Mouse (Mus musculus) heart, embryonic 16.5 days (tissue): ENCODE measurements around the gene Rpl37. TPM values are rescaled to one million over a fixed set of nuclear protein-coding genes. Genes with fewer than 3 reads are reported as not detected.

ENCODE experiments used
- ATAC-seq: fragments of 200-750 bp; cut with Nextera tagmentation; replicated peaks from 2 replicates; pipeline ENCODE4 v1.8.0; 2017; ENCODE audit warnings: moderate number of reproducible peaks; ENCODE audit not compliant: insufficient read depth, low FRiP score; ENCODE audit errors: extremely low read depth
- H3K27ac ChIP-seq: fragments of 300-500 bp; sonication (generic); 2 replicates; pipeline ENCODE4 v1.5.1; 2014; ENCODE audit warnings: mild to moderate bottlenecking, low read length, control low read depth, moderate library complexity
- H3K27me3 ChIP-seq: fragments of 300-500 bp; sonication (generic); 2 replicates; pipeline ENCODE4 v1.6.1; 2014; ENCODE audit warnings: low read length, mixed read lengths; ENCODE audit not compliant: control insufficient read depth, insufficient read depth
- H3K36me3 ChIP-seq: fragments of 300-500 bp; sonication (generic); 2 replicates; pipeline ENCODE4 v1.6.1; 2014; ENCODE audit not compliant: control insufficient read depth, insufficient read depth
- H3K4me1 ChIP-seq: fragments of 300-500 bp; sonication (generic); 2 replicates; pipeline ENCODE4 v1.6.1; 2014; ENCODE audit warnings: low read length, mixed read lengths; ENCODE audit not compliant: control insufficient read depth, insufficient read depth
- H3K4me2 ChIP-seq: fragments of 300-500 bp; sonication (generic); 2 replicates; pipeline ENCODE4 v1.6.1; 2014; ENCODE audit warnings: low read depth, mild to moderate bottlenecking, control low read depth, low read length
- H3K4me3 ChIP-seq: fragments of 300-500 bp; sonication (generic); 2 replicates; pipeline ENCODE4 v1.5.1; 2014; ENCODE audit warnings: mild to moderate bottlenecking, control low read depth, low read length
- H3K9ac ChIP-seq: fragments of 300-500 bp; sonication (generic); 2 replicates; pipeline ENCODE4 v1.6.1; 2014; ENCODE audit warnings: low read length, control low read depth
- H3K9me3 ChIP-seq: fragments of 300-500 bp; sonication (generic); replicated peaks from 2 replicates; pipeline ENCODE4 v1.6.1; 2016; ENCODE audit warnings: low read length; ENCODE audit not compliant: control insufficient read depth
- WGBS: fragments of 180-500 bp; shearing (Covaris S2); extraction: QIAGEN DNeasy Blood & Tissue Kit; methylation state at CpG from one replicate; pipeline ENCODE4 v1.1.7; 2014; 5-methylcytosine and 5-hydroxymethylcytosine counted together
- polyA plus RNA-seq: library from polyadenylated mRNA; unstranded; fragments of >200 nt; fragmentation: Nextera tagmentation; extraction: Ambion mirVana; gene quantifications from 2 replicates; pipeline ENCODE4 v1.2.1, GENCODE M21; 2015

Gene Rpl37
- polyA plus RNA-seq, 1 experiment from 2014 or later, result 249 TPM

DNA sequence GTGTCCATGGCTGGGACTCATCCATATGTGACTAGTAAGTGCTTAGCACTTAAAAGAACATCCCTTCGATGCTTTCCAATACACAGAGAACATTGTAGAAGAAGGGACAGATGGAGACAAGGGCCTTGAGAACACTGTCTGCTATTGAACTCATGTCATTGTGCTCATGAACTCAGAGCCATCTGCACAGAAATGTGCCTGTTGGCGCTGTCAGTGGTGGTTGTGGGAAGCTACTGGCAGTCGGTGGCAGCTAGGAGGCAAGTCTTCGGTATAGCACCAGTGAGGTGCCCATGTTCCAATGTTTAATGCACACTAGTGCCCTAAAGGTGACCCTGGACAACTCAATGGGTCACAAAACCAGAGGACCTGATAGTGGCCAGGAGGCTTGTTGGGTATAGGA lies 14.1 kb upstream of the Rpl37 start:
- Histone ChIP-seq H3K9me3 (no peaks in the 10 kb centered on the region), H3K9ac (no peak overlapping the region), H3K4me1 (no peaks in the 10 kb centered on the region), H3K4me2 (no peak overlapping the region), H3K27ac (no peak overlapping the region), H3K36me3 (peaks cover 2% of the 10 kb centered on the region), H3K4me3 (no peak overlapping the region), H3K27me3 (no peaks in the 10 kb centered on the region)
- 92% methylated on average over 4 of the region's 4 CpGs for WGBS
- ATAC-seq, result no peak

DNA sequence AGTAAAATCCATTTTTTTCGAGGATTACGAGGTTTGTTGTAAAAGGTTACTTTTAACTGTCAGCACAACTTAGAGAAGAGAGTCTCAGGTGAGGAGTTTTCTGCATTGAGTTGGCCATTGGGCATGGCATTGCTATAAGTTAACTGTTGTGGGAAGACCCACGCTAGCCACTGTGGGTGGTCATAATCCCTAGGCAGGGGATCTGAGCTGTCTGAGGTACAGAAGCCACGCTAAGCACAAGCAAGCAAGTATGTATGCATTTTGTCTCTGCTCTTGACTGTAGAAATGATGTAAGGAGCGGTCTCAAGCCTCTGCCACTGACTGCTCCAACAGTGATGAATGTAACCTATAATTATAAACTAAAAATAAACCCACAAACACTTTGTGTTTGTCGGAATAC lies 10.6 kb upstream of the Rpl37 start:
- Histone ChIP-seq H3K36me3 (peaks cover 2% of the 10 kb centered on the region; the same call in 1 of the 2 replicates), H3K9me3 (no peaks in the 10 kb centered on the region), H3K27ac (no peak overlapping the region), H3K4me1 (no peaks in the 10 kb centered on the region), H3K27me3 (no peaks in the 10 kb centered on the region), H3K9ac (no peak overlapping the region), H3K4me2 (no peak overlapping the region), H3K4me3 (no peak overlapping the region)
- WGBS, result 85% methylated on average over 6 of the region's 6 CpGs
- ATAC-seq, result no peak

DNA sequence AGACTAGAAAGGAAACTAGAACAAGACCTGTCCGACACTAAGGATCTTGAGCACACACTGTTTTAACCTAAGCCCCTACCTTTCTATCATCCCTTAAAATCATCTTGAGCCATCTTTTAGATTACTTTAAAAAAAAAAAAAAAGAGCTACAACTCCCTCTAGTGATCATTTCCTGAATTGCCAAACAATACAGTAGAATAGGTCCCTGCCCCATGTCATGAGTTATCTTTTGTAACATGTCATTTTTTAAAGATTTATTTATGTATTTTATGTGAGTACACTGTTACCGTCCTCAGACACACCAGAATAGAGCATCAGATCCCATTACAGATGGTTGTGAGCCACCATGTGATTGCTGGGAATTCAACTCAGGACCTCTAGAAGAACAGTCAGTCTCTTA lies 10.2 kb upstream of the Rpl37 start:
- no peak overlapping the region for H3K27ac ChIP-seq
- H3K27me3 ChIP-seq, result no peaks in the 10 kb centered on the region
- H3K9me3 ChIP-seq, result no peaks in the 10 kb centered on the region
- no peak overlapping the region for H3K4me3 ChIP-seq
- H3K9ac ChIP-seq, result no peak overlapping the region
- 53% methylated on average over 2 of the region's 2 CpGs for WGBS
- H3K36me3 ChIP-seq, result peaks cover 2% of the 10 kb centered on the region; the same call in 1 of the 2 replicates
- H3K4me1 ChIP-seq, result no peaks in the 10 kb centered on the region
- ATAC-seq, result no peak
- no peak overlapping the region for H3K4me2 ChIP-seq

DNA sequence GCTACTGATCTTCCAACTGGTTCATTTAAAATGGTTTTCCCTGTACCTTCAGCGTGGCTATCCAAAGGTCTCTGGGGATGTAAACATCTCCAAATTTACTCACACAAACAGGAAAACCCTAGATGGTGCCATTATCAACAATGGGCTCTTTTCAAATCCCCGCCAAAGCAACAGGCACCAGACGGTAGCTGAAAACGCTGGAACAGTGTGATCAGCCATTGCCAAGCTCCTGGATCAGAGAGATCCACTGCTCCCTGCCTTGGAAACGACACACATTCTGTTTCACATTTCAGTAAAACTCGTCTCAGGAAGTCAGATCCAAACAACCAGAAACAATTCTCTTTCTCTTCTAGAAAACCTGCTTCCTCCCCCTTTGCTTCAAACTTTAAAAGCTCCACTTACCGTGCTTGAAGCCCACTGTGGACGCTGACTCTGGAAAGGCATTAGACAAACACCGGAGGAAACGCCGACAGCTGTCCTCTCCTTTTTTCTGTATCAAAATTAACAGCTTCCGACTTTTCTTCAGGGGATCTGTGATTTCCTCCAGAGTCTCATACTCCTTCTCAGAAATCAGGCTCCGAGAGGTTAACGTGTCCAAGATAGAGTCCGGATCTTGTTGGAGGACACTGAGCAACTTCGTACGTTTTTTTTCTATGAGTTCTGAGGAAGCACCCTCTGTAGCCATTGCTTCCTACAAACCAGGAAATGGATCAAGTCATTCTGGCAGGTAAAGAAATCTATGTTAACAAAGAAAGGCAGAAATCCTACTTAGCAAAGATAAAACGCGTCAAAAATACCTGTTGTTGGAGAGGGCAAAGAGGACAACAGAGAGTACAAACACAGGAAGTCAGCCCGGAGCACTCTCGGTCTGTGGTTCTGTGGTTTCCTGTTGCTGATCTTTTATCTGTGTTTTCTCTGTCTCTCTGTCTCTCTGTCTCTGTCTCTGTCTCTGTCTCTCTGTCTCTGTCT lies 8.5 kb upstream of the Rpl37 start, which contains the start of gene Card6:
Card6 (minus strand) TSS at position 854 of the 969 bp plus-strand sequence.
- Histone ChIP-seq H3K9me3 (no peaks in the 10 kb centered on the region), H3K36me3 (peaks cover 2% of the 10 kb centered on the region; the same call in 1 of the 2 replicates), H3K4me2 (peak within 1 kb of the TSS; percentile 57), H3K4me1 (no peaks in the 10 kb centered on the region), H3K27ac (peak within 1 kb of the TSS; percentile 63), H3K27me3 (no peaks in the 10 kb centered on the region), H3K9ac (peak within 1 kb of the TSS; percentile 57), H3K4me3 (peak within 1 kb of the TSS; percentile 52)
- no peak; the same call in 1 of the 2 replicates for ATAC-seq
- WGBS, result 36% methylated on average over 21 of the region's 21 CpGs

DNA sequence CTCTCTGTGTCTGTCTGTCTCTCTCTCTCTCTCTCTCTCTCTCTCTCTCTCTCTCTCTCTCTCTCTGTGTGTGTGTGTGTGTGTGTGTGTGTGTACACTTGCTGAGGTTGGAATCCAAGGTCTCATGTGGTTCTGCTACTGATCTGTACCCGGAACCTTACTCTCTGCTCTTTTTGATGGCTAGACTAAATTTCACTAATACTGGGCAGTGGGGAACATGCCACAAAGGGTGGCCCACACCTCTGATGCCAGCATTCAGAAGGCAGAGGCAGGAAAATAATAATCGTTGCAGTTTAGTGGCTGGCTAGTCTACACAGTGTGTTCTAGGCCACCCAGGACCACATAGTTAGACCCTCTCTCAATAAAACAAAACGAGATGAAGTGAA lies 7.8 kb upstream of the Rpl37 start:
- H3K4me3 ChIP-seq, result peak overlapping the region; percentile 52
- H3K4me2 ChIP-seq, result peak overlapping the region; percentile 57
- no peaks in the 10 kb centered on the region for H3K27me3 ChIP-seq
- no peak overlapping the region; the same call in 1 of the 2 replicates for H3K27ac ChIP-seq
- no peaks in the 10 kb centered on the region for H3K9me3 ChIP-seq
- ATAC-seq, result no peak
- no peaks in the 10 kb centered on the region for H3K4me1 ChIP-seq
- H3K9ac ChIP-seq, result no peak overlapping the region
- 63% methylated on average over 3 of the region's 3 CpGs for WGBS
- H3K36me3 ChIP-seq, result peaks cover 2% of the 10 kb centered on the region; the same call in 1 of the 2 replicates

DNA sequence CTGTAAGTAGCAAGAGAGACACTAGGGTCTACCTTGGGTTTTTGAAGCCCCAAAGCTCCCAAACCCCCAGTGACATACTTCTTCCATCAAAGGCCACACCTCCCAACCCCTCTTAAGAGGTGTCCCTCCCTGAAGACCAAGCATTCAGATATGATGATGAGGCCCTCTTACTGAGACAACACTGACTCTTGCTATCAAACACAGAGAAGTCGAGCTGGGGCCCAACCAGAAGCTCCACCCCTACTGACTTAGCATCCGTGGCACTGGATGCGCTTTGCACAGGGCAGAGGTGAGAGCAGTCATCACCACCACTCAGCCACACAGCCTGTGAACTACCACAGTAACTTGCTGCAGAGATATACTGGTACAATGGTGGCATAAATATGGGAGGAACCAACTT lies 3.8 kb upstream of the Rpl37 start:
- H3K4me3 ChIP-seq, result no peak overlapping the region
- peaks cover 2% of the 10 kb centered on the region; the same call in 1 of the 2 replicates for H3K36me3 ChIP-seq
- H3K27ac ChIP-seq, result no peak overlapping the region
- no peaks in the 10 kb centered on the region for H3K27me3 ChIP-seq
- no peaks in the 10 kb centered on the region for H3K9me3 ChIP-seq
- no peak for ATAC-seq
- no peak overlapping the region for H3K9ac ChIP-seq
- WGBS, result 77% methylated on average over 3 of the region's 3 CpGs
- H3K4me2 ChIP-seq, result no peak overlapping the region
- H3K4me1 ChIP-seq, result peaks cover 12% of the 10 kb centered on the region

DNA sequence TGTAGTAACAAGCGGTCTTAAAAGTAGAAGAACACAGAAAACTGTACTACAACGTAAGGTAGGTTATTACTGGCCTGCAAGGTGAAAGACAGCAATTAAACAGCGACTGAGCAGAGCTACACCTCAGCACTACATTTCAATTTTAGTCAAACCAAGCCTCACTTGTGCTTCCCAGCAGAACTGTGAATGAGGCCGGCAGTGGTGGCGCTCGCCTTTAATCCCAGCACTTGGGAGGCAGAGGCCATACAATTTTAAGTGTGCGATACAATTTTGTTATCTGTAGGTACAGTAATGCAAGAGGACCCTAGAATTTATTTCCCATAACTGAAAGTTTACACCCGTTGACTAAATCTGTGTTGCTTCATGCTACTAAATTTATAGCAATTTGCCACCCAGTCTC lies 1.3 kb upstream of the Rpl37 start:
- WGBS, result 50% methylated on average over 8 of the region's 8 CpGs
- H3K27ac ChIP-seq, result peak overlapping the region; percentile 97
- peak overlapping the region; percentile 94 for H3K4me3 ChIP-seq
- H3K9ac ChIP-seq, result peak overlapping the region; percentile 85
- H3K27me3 ChIP-seq, result no peaks in the 10 kb centered on the region
- H3K36me3 ChIP-seq, result peaks cover 22% of the 10 kb centered on the region
- no peaks in the 10 kb centered on the region for H3K9me3 ChIP-seq
- peak overlapping the region; percentile 83 for H3K4me2 ChIP-seq
- no peak for ATAC-seq
- H3K4me1 ChIP-seq, result peaks cover 22% of the 10 kb centered on the region

DNA sequence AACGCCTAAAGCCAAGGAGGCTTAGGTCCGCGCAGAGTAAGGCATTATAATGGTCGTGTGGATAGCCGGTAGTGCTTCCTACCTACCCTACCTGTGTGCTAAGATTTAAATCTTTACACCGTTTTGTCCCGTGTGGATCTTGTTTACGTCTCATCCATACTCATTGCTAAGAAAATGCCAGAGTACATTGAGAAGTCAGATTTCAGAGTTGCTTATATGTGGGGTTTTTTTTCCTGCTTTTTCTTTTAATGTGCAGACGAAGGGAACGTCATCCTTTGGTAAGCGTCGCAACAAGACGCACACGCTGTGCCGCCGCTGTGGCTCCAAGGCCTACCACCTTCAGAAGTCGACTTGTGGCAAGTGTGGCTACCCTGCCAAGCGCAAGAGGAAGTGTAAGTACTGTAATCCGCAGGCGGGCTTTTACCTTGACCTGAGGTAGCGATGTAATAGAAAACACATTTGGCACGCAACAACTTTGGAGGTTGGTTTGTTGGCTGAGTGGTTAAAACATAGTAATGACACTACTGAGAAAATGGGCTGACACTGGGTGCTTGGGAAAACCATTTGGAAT lies 671 bp downstream of the Rpl37 start:
- peak overlapping the region; percentile 98 for H3K9ac ChIP-seq
- H3K9me3 ChIP-seq, result no peaks in the 10 kb centered on the region
- peak overlapping the region; percentile 75 for H3K4me2 ChIP-seq
- H3K27ac ChIP-seq, result peak overlapping the region; percentile 97
- no peaks in the 10 kb centered on the region for H3K27me3 ChIP-seq
- peaks cover 34% of the 10 kb centered on the region for H3K36me3 ChIP-seq
- no peak for ATAC-seq
- under 1% methylated on average over 22 of the region's 22 CpGs for WGBS
- H3K4me1 ChIP-seq, result peaks cover 22% of the 10 kb centered on the region
- peak overlapping the region; percentile 94 for H3K4me3 ChIP-seq

DNA sequence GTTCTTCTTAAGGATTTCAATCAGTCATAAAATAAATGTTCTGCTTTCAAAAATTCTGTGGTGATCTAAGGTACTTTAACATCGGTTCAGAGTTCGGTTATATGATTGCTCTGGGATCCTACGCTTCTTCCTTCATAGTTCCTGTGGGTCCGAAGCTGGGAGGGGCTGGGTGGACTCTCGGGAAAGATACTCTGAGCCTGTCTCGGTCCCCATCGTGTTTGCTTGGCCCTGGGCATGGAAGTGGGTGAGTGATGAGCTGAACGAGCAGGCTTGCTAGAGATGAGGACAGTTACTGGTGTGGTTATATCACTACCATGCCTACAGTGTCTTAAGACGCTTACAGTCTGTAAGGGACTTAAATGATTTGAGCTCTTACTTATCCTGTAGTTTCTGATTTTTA lies 2.2 kb downstream of the Rpl37 start:
- H3K9ac ChIP-seq, result no peak overlapping the region
- 84% methylated on average over 9 of the region's 9 CpGs for WGBS
- peaks cover 34% of the 10 kb centered on the region for H3K36me3 ChIP-seq
- no peaks in the 10 kb centered on the region for H3K9me3 ChIP-seq
- ATAC-seq, result no peak
- H3K27me3 ChIP-seq, result no peaks in the 10 kb centered on the region
- peaks cover 22% of the 10 kb centered on the region for H3K4me1 ChIP-seq
- H3K4me2 ChIP-seq, result no peak overlapping the region
- no peak overlapping the region for H3K27ac ChIP-seq
- no peak overlapping the region for H3K4me3 ChIP-seq
